Mouse (Mus musculus) neutrophil, adult 59 days (primary cell): ENCODE results near the gene Rnf43. TPM values are rescaled to one million over a fixed set of nuclear protein-coding genes. Genes with fewer than 3 reads are reported as not detected.

ENCODE experiments used
- total RNA-seq, 2 experiments: library from RNA; stranded (reverse); gene quantifications; 1 replicate in 1 of 2; 2 replicates in 1 of 2; pipeline ENCODE4 v1.2.4; 2023

Gene Rnf43
- total RNA-seq = 1 to 10 TPM; 1.3 to 2.6 TPM

GRCm38 (mm10) chr11:87662407-87662806 is at the start of gene Rnf43:
Rnf43 (plus strand) TSS chr11:87662722.

GRCm38 (mm10) chr11:87616790-87617474 is 45.6 kb upstream of the Rnf43 start, which contains the start of gene Hsf5:
Hsf5 (plus strand) TSS chr11:87617164.

GRCm38 (mm10) chr11:87737175-87737740 is 74.7 kb downstream of the Rnf43 start, which contains the start of gene Supt4a:
Supt4a (plus strand) TSS chr11:87737552.

GRCm38 (mm10) chr11:87760301-87761081 is 98.0 kb downstream of the Rnf43 start, which contains the start of gene Tspoap1:
Tspoap1 (plus strand) TSS chr11:87760541.

Other genes with a start within 250 kb of the Rnf43 start
- gene Gm11492, start 96.1 kb upstream of the Rnf43 start, total RNA-seq = not detected
- gene Sept4, start 93.8 kb upstream of the Rnf43 start, total RNA-seq = 1 to 10 TPM in 1 of 2 experiments, not detected in 1; 1.5 TPM
- 10 to 100 TPM; 20.9 to 22.4 TPM for gene Mtmr4, start 70.6 kb upstream of the Rnf43 start, total RNA-seq
- under 1 TPM; 0.11 to 0.13 TPM for gene Hsf5, start 45.6 kb upstream of the Rnf43 start, total RNA-seq
- gene Supt4a, start 74.8 kb downstream of the Rnf43 start, total RNA-seq = 100 to 1,000 TPM; 119 to 146 TPM
- 10 to 100 TPM; 18.7 to 21.5 TPM for gene Tspoap1, start 97.8 kb downstream of the Rnf43 start, total RNA-seq
- 100 to 1,000 TPM; 798 to 870 TPM for gene Mpo, start 130.9 kb downstream of the Rnf43 start, total RNA-seq
- not detected for gene Lpo, start 165.6 kb downstream of the Rnf43 start, total RNA-seq
- 1 to 10 TPM; 2.8 to 3.9 TPM for gene Mks1, start 190.5 kb downstream of the Rnf43 start, total RNA-seq
- gene Epx, start 212.8 kb downstream of the Rnf43 start, total RNA-seq = 10 to 100 TPM; 17.9 to 58.4 TPM
- gene Olfr462, start 229.5 kb downstream of the Rnf43 start, total RNA-seq = not detected
- gene Olfr463, start 234.7 kb downstream of the Rnf43 start, total RNA-seq = not detected